Mouse (Mus musculus): ENCODE data around the gene Treml1.
"Not testable (repeated sequence)": the region's sequence is repeated elsewhere in the genome, so short reads cannot be mapped to it uniquely, and the experiment has no call there.

Treml1 gene

DNA sequence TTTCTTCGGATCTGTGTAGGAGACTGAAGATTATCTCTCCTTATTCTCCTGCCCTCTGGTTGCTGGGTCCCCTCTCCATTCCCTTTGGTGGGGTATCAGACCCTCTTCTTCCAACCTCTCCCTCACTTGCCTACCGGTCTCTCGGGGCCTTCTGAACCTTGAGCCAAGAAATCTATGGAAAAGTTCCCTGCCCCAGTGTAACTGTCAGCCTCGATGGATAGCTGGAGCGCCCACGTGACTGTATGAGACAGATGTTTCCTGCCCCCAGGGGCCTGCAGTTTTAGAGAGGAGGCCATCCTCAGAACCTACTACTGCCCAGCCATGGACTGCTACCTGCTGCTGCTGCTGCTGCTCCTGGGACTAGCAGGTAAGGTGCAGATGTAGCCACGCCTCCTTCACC, at the start of gene Treml1:
TSS of gene Treml1 (plus strand) at position 301 of the 400 bp plus-strand sequence.
- DNase-seq (ENCODE audit: low read depth, low spot score), result no peak

GRCm38 (mm10) chr17:48312124-48312523, 47.6 kb upstream of the Treml1 start:
- DNase-seq (ENCODE audit: low read depth, low spot score), result no peak

GRCm38 (mm10) chr17:48315905-48316579, 43.7 kb upstream of the Treml1 start, which contains the start of gene B430306N03Rik:
Gene B430306N03Rik (plus strand): TSS chr17:48316141.
- not testable (repeated sequence) for DNase-seq (ENCODE audit: low read depth, low spot score)

DNA sequence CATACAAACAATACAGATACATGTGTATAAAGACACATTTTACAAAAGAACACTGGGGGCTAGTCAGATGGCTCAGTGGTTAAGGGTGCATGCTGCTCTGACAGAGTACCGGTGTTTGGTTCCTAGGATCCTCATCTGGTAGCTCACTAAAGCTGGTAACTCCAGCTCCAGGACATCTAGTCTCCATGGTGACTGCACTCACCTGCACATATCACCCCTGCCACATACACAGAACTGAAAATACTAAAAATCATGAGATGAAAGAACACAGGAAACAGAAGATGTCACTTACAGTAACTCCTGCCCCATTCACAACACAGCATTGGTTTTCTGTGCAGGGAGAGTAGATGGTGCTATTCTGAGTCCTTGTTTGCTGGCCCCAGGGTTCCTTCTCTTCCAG, 41.0 kb upstream of the Treml1 start:
- no peak for DNase-seq (ENCODE audit: low read depth, low spot score)

DNA sequence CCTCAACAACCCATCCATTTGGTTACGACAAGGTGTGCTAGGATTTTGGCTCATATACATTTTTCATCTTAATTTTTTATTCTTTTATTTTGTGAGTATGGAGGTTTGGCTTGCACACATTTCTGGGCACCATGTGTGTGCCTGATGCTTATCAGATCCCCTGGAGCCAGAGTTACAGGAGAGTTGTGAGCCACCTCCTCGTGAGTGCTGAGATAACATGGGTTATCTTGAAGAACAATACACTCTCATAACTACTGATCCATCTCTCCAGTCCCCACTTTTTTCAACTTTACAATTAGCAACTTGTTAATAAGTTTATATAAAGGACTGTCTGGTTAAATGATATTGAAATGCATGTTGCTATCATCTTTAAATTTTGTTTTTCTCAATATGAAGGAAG, 38.4 kb upstream of the Treml1 start:
- no peak for DNase-seq (ENCODE audit: low read depth, low spot score)

GRCm38 (mm10) chr17:48323236-48323635, 36.5 kb upstream of the Treml1 start:
- DNase-seq (ENCODE audit: low read depth, low spot score), result no peak

GRCm38 (mm10) chr17:48324258-48324657, 35.5 kb upstream of the Treml1 start:
- DNase-seq (ENCODE audit: low read depth, low spot score), result no peak

- DNase-seq (ENCODE audit: low read depth, low spot score), result no peak
Observed at GRCm38 (mm10) chr17:48325093-48325492, 34.6 kb upstream of the Treml1 start.

DNA sequence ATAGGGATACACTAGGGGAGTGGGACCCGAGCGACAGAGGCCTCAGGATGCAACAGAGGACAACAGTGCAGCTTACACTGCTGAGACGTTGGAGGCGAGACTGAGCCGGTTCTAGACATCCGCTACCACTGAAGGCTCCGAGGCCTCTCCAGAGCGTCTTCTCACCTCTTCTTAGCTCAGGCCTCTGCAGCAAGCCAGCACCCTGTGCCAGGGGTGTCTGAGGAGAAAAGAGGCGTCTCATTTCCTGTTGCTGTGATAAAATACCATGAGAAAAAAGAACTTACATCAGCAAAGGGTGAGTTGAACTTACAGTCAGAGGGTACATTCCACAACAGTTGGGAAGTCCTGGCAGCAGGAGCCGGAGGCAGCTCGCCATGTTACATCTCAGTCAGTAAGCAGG, 34.1 kb upstream of the Treml1 start:
- no peak for DNase-seq (ENCODE audit: low read depth, low spot score)

GRCm38 (mm10) chr17:48326656-48327055, 33.1 kb upstream of the Treml1 start:
- no peak for DNase-seq (ENCODE audit: low read depth, low spot score)

GRCm38 (mm10) chr17:48332524-48332923, 27.2 kb upstream of the Treml1 start:
- DNase-seq (ENCODE audit: low read depth, low spot score), result no peak

GRCm38 (mm10) chr17:48334186-48334585, 25.5 kb upstream of the Treml1 start:
- DNase-seq (ENCODE audit: low read depth, low spot score), result no peak

DNA sequence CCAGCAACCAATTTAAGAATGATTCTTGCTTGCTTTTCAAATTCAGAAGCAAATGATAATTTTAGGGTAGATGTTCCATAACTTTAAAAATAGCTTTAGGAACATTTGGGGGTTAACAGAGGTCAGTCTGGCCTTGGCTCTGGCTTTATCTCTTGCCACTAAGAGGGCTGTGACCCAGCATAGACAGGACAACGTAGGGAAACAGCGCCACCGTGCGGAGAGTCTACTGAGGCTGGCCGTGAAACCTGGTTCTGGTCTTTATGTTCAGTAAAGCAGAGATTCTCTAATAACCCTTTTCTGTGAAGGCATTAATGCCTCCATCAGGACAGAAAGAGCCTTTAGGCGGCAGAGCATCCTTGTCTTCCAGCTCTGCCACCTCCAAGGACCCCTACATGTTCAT, 22.9 kb upstream of the Treml1 start:
- peak; percentile 70 for DNase-seq (ENCODE audit: low read depth, low spot score)

DNA sequence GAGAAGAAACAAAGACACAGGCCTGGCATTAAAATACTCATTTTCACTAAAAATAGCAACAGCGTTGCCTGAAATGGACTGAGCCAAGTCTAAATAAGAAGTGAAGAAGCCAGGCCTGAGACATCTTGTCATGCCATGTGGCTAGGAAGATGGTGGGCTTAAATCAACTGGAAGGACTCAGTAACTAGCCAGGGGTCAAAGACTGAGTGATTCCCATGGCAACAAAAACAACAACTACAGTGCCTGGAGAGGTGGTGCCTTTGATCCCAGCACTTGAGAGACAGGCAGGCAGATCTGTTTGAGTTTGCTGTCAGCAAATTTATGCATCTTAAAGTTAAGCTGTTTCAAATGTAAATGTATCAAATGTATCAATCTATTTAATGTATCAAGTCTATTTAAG, 19.4 kb upstream of the Treml1 start:
- DNase-seq (ENCODE audit: low read depth, low spot score), result no peak

GRCm38 (mm10) chr17:48341947-48342346, 17.8 kb upstream of the Treml1 start:
- no peak for DNase-seq (ENCODE audit: low read depth, low spot score)

- DNase-seq (ENCODE audit: low read depth, low spot score), result no peak
Observed at GRCm38 (mm10) chr17:48343065-48343464, 16.7 kb upstream of the Treml1 start.

DNA sequence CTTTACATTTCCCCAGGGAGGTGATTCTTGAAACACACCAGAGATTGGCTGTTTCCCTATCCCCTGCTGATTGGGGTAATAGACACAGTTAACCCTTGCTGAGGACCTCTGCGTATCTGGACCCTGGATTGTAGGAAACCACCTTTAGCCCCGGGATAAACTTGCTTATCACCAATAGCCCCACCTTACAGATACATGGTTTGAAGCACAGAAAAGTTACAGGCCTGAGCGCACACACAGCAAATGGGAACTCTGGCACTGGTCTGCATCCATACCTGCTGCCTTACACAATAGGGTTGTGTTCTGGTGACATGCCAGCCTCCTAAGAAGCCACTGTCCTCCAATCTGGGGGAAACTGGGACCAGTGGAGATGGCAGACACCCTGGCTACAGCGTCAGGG, 13.9 kb upstream of the Treml1 start:
- DNase-seq (ENCODE audit: low read depth, low spot score), result no peak

- DNase-seq (ENCODE audit: low read depth, low spot score), result no peak
Observed at GRCm38 (mm10) chr17:48346231-48346630, 13.5 kb upstream of the Treml1 start, which contains the start of gene Trem2. Gene Trem2 (plus strand): TSS chr17:48346401.

DNA sequence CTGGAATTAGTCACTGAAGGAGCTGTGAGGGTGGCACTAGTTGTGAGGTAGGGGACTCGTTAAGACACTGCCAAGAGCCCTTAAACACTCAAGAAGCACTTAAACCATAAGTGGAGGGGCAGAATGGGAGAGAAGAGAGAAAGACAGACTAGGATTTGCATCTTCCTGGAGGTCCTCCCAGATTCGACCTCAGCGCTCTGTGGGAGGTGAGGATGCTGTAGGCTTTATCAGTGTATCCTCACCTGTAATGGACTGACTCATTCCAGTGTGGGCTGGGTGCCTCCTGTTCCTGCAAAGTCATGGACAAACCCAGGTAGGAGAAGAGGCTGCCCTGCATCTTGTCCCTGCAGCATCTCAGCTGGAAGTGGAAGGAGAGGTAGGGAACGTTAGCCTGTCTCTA, 12.9 kb upstream of the Treml1 start:
- no peak for DNase-seq (ENCODE audit: low read depth, low spot score)

DNA sequence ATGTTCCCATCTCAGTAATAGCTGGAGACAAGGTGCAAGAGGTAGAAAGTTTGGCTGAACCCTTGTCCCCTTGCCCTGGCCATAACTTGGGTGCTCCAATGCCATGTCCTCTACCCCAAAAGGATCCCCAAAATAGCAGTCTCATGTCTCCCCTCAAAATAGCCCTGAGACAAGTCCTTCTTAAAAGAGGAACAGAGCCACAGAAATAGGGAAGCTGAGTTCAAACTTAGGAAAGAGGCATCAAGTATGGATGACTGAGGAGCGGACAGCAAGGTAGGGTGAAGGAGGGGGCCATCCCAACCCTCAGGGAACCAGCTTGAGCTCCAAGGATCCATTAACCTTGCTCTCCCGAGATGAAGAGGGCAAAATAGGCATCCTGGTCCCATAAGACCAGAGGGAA, 12.4 kb upstream of the Treml1 start:
- no peak for DNase-seq (ENCODE audit: low read depth, low spot score)

DNA sequence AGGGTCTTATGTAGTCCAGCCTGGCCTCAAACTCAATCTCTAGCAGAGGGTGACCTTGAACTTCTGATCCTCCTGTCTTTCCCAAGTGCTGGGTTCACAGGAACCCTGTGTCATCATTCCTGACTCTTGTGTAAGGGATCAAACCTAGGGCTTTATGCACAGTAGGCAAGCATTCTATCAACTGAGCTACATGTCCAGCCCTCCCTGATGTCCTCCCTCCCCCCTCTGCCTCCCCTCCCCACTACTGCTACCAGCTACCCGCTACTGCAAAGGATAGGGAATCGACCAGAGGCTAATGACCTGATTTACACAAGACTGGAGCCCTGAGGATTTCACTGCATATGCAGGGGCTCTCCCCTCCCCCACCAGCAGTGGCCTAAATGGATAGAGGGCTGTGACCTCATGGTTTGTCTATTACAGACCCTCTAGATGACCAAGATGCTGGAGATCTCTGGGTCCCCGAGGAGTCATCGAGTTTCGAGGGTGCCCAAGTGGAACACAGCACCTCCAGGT, 9.0 kb upstream of the Treml1 start:
- no peak for DNase-seq (ENCODE audit: low read depth, low spot score)

GRCm38 (mm10) chr17:48352976-48353375, 6.7 kb upstream of the Treml1 start:
- not testable (repeated sequence) for DNase-seq (ENCODE audit: low read depth, low spot score)

DNA sequence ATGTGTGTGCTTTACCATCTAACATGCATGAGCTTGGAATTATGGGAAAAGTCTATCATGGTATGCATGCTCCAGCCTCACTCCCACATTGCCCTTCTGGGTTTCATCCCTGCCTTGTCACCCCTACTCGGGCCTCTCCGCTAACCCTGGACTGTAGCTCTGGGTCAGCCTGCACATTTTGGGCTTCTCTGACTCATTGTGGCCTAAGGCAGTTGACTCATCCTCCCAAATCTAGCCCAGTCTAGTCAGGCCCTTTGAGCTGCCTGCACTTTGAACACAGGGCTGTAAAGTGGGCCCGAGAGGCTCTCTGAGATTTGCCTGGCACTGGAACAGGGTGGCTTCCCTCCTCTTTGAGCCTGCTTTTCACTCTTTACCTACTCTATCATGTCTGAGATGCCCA, 3.9 kb upstream of the Treml1 start:
- no peak for DNase-seq (ENCODE audit: low read depth, low spot score)

DNA sequence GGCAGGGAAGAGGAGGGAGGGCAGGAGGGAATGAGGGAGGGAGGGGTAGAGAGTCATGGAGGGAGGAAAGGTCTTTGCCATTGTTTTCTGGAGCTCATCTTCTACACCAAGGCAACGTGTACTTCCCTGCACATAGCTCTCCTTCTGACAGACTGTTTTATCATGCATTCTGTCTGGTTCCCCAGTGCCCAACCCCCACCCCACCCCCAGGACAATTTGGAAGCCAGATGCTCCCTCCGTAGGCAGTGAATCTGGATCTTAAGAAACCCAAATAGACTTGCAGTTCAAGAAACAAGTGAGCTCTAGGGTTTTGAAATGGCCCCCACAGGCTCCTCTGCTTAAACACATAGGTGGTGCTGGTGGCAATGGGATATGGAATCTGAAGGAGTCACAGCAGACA, 1.8 kb upstream of the Treml1 start:
- DNase-seq (ENCODE audit: low read depth, low spot score), result no peak
